Mouse (Mus musculus): ENCODE measurements at regions not wholly inside any gene's neighbourhood (a gene's known extent, or its start where the extent isn't known, plus 50 kb on each side); places are given as distances from the start of the nearest gene placed in this dataset.

DNA sequence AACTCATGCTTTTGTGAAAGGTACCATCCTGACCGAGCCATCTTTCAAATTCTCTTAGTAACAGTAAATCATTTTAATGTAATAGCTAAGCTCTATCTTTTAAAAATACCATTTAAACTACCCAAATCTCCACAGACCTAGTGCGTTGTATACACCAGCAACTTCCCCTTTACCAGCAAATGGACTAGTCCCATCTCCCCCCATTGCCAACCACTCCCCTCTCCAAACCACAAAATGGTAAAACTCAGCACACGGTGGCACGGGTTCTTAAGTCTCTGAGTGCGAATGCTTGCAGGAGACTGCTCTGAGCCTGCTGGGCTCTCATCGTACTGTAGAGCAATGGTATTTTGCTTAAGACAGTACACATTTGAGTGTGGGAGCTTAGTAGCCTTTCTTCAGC is 106.7 kb upstream of the Atp1b1 start:
- Histone ChIP-seq H3K4me3 (no peak overlapping the region), H3K9ac (no peak overlapping the region), H3K9me3 (replicated peaks) (no peaks in the 10 kb centered on the region), H3K27ac (no peak overlapping the region), H3K36me3 (ENCODE audit: poor library complexity, severe bottlenecking) (no peaks in the 10 kb centered on the region), H3K27me3 (no peaks in the 10 kb centered on the region), H3K4me1 (no peaks in the 10 kb centered on the region; the same call in 1 of the 2 replicates), H3K4me2 (no peak overlapping the region)
- WGBS, result 94% methylated on average over 6 of the region's 6 CpGs
- ATAC-seq, result no peak

DNA sequence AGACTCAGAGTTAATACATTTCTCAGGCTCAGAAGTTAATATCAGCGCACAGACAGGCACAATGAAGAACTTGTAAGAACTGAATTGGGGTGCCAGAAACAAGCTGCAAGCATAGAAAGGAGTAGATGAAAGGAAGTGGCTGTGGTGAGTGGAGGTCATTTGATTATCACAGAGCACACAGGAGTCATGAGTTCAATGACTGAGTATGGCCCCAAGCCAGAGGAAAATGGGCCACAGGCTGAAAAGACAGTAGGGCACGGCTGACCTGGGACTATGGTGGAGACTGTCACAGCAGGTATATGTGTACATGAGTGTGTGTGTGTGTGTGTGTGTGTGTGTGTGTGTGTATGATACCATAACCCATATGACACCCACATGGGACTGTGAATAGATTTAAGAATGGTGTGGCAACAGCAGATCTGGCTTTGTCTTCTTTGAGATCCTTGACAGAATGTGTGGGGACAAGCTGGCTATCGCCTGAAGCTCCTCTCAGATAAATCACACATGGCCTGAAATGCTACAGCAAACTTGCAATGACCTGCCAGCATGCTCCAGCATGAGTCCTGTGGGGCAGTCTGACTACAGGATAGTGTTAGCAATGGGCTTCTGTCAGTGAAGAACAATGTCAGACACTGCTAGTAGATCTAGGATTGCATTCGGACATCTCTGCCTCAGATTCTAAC is 101.5 kb upstream of the Atp1b1 start:
- no peak for ATAC-seq
- H3K27me3 ChIP-seq, result no peaks in the 10 kb centered on the region
- no peak overlapping the region for H3K4me3 ChIP-seq
- no peak overlapping the region for H3K27ac ChIP-seq
- H3K9ac ChIP-seq, result no peak overlapping the region
- no peaks in the 10 kb centered on the region; the same call in 1 of the 2 replicates for H3K4me1 ChIP-seq
- H3K9me3 ChIP-seq (replicated peaks), result no peaks in the 10 kb centered on the region
- H3K36me3 ChIP-seq (ENCODE audit: poor library complexity, severe bottlenecking), result no peaks in the 10 kb centered on the region
- 93% methylated on average over 4 of the region's 4 CpGs for WGBS
- no peak overlapping the region for H3K4me2 ChIP-seq

DNA sequence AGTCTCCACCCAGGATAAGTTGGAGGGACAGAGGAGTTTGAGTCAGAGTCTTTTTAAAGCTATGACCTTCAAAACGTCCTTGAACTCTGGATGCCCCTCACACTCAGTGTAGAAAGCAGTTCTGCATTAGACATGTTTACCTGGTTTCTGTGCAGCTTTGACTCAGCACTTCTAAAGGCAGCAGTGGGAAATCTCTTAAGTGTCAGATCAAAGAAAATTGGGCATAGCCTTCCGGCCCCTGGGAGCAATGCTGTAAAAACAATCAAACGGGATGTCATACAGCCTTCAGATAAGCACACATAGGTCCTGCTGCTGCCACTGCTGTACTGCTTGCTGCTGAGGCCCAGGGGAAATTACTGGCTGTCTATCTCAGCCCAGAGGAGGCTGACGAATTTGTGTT is 94.5 kb upstream of the Atp1b1 start:
- H3K4me1 ChIP-seq, result no peaks in the 10 kb centered on the region
- no peak overlapping the region for H3K4me3 ChIP-seq
- H3K4me2 ChIP-seq, result no peak overlapping the region
- no peaks in the 10 kb centered on the region for H3K36me3 ChIP-seq (ENCODE audit: poor library complexity, severe bottlenecking)
- 81% methylated on average over 4 of the region's 4 CpGs for WGBS
- H3K27ac ChIP-seq, result no peak overlapping the region
- no peak overlapping the region for H3K9ac ChIP-seq
- ATAC-seq, result no peak
- no peaks in the 10 kb centered on the region for H3K9me3 ChIP-seq (replicated peaks)
- H3K27me3 ChIP-seq, result no peaks in the 10 kb centered on the region

DNA sequence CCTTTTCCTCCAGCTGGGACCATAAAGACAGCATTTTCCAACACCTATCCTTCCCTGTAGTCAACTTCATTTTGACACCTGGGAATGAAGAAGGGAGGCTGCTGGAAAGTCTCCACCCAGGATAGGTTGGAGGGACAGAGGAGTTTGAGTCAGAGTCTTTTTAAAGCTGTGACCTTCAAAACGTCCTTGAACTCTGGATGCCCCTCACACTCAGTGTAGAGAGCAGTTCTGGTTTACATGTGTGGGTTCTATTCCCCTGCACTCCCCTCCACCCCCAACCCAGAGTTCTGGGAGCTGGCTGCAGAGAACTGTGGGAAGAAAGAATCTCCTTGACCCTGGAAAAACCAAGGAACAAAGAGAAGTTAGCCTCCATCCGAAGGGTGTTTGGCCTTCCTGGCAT is 92.9 kb upstream of the Atp1b1 start:
- no peak for ATAC-seq
- H3K4me1 ChIP-seq, result no peaks in the 10 kb centered on the region
- H3K36me3 ChIP-seq (ENCODE audit: poor library complexity, severe bottlenecking), result no peaks in the 10 kb centered on the region
- WGBS, result 68% methylated on average over 2 of the region's 2 CpGs
- H3K4me3 ChIP-seq, result no peak overlapping the region
- no peak overlapping the region for H3K9ac ChIP-seq
- H3K9me3 ChIP-seq (replicated peaks), result no peaks in the 10 kb centered on the region
- no peaks in the 10 kb centered on the region for H3K27me3 ChIP-seq
- no peak overlapping the region for H3K27ac ChIP-seq
- H3K4me2 ChIP-seq, result no peak overlapping the region

DNA sequence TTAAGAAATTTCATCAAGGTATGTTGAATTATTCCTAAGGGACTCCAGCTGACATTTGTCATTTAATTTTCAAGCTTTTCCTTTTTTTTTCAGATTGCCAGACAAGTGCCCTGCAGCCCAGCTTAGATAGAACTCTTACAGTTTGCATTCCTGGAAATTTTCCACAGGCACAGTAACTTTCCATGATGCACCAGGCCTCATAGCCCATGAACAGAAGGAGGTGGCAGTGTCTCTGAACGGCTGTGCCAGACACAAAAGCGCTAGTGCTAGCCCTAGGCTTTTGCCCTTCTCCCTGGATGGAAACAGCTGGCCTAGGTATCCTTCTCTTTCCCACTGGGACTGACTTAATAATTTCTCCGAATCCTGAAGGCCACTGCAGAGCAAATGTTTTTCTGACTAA is 92.4 kb upstream of the Atp1b1 start:
- Histone ChIP-seq H3K36me3 (ENCODE audit: poor library complexity, severe bottlenecking) (no peaks in the 10 kb centered on the region), H3K9ac (no peak overlapping the region), H3K27me3 (no peaks in the 10 kb centered on the region), H3K4me1 (no peaks in the 10 kb centered on the region), H3K4me2 (no peak overlapping the region), H3K9me3 (replicated peaks) (no peaks in the 10 kb centered on the region), H3K27ac (no peak overlapping the region), H3K4me3 (no peak overlapping the region)
- WGBS, result 93% methylated on average over 3 of the region's 3 CpGs
- ATAC-seq, result no peak

DNA sequence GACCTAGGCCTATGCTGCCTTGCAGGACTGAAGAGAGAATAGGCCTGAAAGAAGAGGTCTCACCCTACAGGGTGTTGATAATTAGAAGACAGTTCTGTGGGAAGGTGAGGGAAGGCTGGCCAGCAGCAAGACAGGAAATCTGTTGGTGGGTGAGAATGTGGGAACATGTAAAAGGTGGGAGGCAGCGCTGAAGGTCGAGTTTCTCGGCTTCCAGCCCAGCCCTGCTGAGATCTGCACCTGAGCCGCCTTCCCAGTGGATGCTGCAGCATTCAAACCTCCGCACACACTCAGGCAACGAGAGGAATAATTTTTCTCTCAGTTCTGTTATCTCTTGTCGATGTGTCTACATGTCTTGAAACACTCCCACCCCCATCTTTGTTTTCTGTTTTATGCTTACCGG is 89.9 kb upstream of the Atp1b1 start:
- no peak overlapping the region for H3K4me2 ChIP-seq
- H3K4me1 ChIP-seq, result no peaks in the 10 kb centered on the region
- no peaks in the 10 kb centered on the region for H3K36me3 ChIP-seq (ENCODE audit: poor library complexity, severe bottlenecking)
- 73% methylated on average over 8 of the region's 8 CpGs for WGBS
- no peak overlapping the region for H3K4me3 ChIP-seq
- no peaks in the 10 kb centered on the region for H3K9me3 ChIP-seq (replicated peaks)
- no peaks in the 10 kb centered on the region for H3K27me3 ChIP-seq
- ATAC-seq, result no peak
- no peak overlapping the region for H3K27ac ChIP-seq
- no peak overlapping the region for H3K9ac ChIP-seq

DNA sequence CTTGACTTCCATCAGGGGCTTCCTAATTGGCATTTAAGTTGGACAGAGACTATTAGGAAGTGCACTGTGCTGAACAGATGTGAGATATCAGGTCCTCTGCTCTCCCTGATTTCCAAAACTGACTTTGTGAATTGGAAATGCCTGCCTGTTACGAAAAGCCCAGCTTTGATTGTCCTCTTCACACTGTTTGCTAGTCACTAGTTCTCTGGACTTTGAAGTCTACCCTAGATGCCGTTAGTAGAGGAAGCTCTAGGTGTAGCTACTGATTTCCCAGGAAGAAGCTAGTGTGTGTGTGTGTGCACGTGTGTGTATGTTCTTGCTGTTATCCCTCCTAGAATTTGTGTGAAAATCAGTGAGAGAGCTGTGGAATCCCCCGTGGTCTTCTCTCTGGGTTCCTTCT is 87.7 kb upstream of the Atp1b1 start:
- Histone ChIP-seq H3K4me2 (no peak overlapping the region), H3K36me3 (ENCODE audit: poor library complexity, severe bottlenecking) (no peaks in the 10 kb centered on the region), H3K4me3 (no peak overlapping the region), H3K9me3 (replicated peaks) (no peaks in the 10 kb centered on the region), H3K9ac (no peak overlapping the region), H3K27ac (no peak overlapping the region), H3K27me3 (no peaks in the 10 kb centered on the region), H3K4me1 (no peaks in the 10 kb centered on the region)
- WGBS, result 89% methylated on average over 4 of the region's 4 CpGs
- no peak for ATAC-seq

DNA sequence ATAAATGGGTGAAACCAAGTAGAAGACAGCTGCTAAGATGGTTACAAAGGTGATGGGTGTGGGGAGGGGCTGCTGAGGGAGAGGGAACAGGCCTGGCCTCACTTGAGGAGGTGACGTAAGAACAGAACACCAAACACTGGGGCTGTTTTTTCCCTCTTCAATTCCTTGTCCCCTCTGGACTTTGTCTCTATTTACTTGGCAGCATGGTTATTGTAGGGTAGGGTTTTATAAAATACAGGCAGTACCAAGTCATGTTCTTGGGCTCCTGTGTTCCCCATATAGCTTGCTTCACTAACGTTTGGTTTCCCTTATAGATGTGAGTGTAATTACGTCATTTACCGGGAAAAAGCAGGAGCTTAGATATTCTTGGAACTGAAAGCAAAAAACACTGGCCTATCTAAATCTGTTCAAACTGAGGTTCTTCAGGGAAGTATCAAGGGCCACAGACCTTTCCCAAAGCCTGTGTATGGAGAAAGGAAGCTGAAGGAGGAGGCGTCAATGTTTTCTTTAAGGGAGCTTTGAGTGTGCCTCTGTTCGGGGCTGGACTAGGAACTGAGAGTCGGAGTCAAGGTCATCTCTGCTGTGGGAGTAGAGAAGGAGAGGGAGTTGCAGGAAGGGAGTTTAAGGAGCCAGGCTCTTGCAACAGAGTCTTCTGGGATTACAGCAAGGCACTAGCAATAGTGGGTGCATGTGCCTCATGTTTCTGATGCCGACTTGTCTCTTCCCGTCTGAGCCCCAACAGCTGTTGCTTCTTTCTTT is 85.1 kb upstream of the Atp1b1 start:
- Histone ChIP-seq H3K9ac (no peak overlapping the region), H3K36me3 (ENCODE audit: poor library complexity, severe bottlenecking) (no peaks in the 10 kb centered on the region), H3K4me1 (no peaks in the 10 kb centered on the region), H3K27ac (no peak overlapping the region), H3K4me3 (no peak overlapping the region), H3K27me3 (no peaks in the 10 kb centered on the region), H3K9me3 (replicated peaks) (no peaks in the 10 kb centered on the region), H3K4me2 (no peak overlapping the region)
- ATAC-seq, result no peak
- 86% methylated on average over 9 of the region's 9 CpGs for WGBS

DNA sequence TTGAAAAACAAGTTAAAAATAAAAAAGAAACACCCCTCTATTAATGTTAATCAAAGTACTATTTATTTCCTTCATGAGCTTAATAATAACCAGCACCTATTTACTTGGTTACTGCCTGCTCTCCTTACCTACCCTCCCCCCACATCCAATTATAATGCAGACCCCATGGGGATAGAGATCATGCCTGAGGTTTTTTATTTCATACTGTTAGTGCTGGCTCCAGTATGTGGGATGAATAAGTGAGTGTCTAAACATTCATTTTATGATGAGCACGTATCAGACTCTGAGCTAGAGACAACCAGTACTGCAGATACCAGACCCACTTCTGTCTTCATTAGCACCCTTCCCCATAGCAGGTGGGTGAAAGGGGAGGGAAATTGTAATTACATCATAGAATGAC is 83.6 kb upstream of the Atp1b1 start:
- H3K4me2 ChIP-seq, result no peak overlapping the region
- H3K9ac ChIP-seq, result no peak overlapping the region
- no peaks in the 10 kb centered on the region for H3K9me3 ChIP-seq (replicated peaks)
- no peak overlapping the region for H3K4me3 ChIP-seq
- H3K27ac ChIP-seq, result no peak overlapping the region
- H3K27me3 ChIP-seq, result no peaks in the 10 kb centered on the region
- no peaks in the 10 kb centered on the region for H3K36me3 ChIP-seq (ENCODE audit: poor library complexity, severe bottlenecking)
- no peak for ATAC-seq
- WGBS, result 68% methylated on average over 1 of the region's 1 CpGs
- no peaks in the 10 kb centered on the region for H3K4me1 ChIP-seq

DNA sequence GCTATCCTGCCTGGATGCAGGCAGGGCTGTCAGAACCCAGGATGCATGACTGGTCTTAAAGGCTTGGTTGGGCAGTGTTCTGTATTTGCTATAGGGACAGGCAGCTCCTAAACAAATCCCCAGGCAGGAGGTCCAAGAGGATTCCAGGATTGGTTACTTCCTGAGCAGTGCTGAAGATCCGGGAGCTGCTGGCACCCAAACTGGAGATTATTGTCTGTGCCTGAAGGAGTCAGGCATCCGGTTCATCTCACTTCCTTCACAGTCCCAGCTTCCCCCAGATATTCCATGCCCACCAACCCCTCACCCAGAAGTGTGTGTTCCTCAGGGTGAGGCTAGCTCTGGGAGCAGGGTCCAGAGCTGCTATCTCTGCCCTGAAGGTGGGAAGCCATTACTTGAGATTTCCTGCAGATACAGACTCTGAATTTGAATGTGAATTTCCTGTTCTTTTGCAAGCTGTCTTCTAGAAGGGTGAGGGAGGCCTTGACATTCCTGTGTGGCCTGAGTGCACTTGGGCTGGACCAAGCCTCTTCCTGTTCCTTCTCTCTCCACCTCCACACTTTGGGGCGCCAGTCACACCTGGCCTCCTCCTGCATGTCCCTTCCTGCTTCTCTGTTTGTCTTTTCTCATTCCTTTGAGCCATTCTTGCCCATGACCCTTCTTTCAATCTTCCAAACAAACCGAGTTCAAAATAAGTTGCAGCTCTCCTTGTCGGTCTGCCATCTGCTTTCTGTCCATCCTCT is 80.3 kb upstream of the Atp1b1 start:
- no peaks in the 10 kb centered on the region for H3K27me3 ChIP-seq

DNA sequence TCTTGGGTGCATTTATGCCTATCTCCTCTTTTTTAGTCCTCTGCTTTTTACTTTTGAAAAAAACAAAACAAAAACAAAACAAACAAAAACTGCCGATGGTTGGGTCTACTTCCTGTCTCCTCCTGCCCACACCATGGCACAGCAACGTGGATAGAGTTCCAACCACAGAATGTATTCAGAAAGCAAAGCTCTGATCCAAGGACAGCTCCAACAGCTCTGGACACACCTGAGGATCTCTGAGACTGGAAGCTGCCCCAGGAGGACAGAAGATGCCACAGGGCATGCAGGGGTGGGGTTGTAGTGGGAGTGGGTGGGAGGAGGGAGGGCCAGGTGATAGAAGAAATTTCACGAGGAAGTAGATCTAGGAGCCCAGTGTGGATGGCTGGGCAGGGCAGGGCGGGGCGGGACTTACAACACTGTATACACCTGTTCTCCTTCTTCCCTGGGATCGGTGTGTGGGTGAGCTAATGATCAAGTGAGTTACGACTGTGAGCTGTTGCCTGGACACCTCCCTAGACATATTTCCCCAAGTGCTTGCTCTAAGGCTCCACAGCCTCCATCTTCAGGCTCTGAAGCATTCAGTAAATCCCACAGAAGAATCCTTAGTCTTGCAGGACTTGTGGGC is 79.3 kb upstream of the Atp1b1 start:
- Histone ChIP-seq H3K9ac (no peak overlapping the region), H3K27me3 (no peaks in the 10 kb centered on the region), H3K36me3 (ENCODE audit: poor library complexity, severe bottlenecking) (no peaks in the 10 kb centered on the region), H3K4me1 (no peaks in the 10 kb centered on the region), H3K27ac (no peak overlapping the region), H3K4me2 (no peak overlapping the region), H3K9me3 (replicated peaks) (no peaks in the 10 kb centered on the region), H3K4me3 (no peak overlapping the region)
- WGBS, result 91% methylated on average over 7 of the region's 7 CpGs
- ATAC-seq, result no peak

More for the DNA sequence above, 80.3 kb upstream of the Atp1b1 start:
- Histone ChIP-seq H3K4me1 (no peaks in the 10 kb centered on the region), H3K27ac (no peak overlapping the region), H3K9me3 (replicated peaks) (no peaks in the 10 kb centered on the region), H3K36me3 (ENCODE audit: poor library complexity, severe bottlenecking) (no peaks in the 10 kb centered on the region), H3K4me2 (no peak overlapping the region), H3K4me3 (no peak overlapping the region), H3K9ac (no peak overlapping the region)
- WGBS, result 88% methylated on average over 5 of the region's 5 CpGs
- ATAC-seq, result no peak

DNA sequence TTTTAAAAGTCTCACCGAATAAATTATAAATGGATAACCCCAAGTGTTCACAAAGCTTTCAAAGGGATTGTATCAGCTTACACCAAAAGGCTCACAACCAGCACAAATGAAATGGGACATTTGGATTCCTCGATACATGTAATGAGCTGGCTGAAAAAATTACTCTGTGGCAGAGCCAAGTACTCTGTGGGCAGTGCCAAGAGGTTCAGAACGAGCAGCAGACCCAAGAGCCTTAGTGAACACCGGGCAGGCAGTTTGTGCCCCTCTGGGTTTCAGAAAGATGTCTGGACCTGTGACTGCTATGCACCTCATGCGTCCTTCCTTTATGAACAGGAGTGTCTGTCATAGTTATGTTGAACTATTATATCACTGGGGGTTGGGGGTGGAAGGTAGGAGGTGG is 74.0 kb upstream of the Atp1b1 start:
- H3K9me3 ChIP-seq (replicated peaks), result no peaks in the 10 kb centered on the region
- no peaks in the 10 kb centered on the region for H3K4me1 ChIP-seq
- no peak overlapping the region for H3K4me2 ChIP-seq
- no peaks in the 10 kb centered on the region for H3K36me3 ChIP-seq (ENCODE audit: poor library complexity, severe bottlenecking)
- no peak overlapping the region for H3K4me3 ChIP-seq
- no peaks in the 10 kb centered on the region for H3K27me3 ChIP-seq
- H3K27ac ChIP-seq, result no peak overlapping the region
- 78% methylated on average over 5 of the region's 5 CpGs for WGBS
- ATAC-seq, result no peak
- no peak overlapping the region for H3K9ac ChIP-seq
